Mouse (Mus musculus) embryo, embryonic 10.5 days (tissue): ENCODE measurements around the gene Gmeb1.
"Not testable (repeated sequence)": the region's sequence is repeated elsewhere in the genome, so short reads cannot be mapped to it uniquely, and the experiment has no call there.

Experiments
- DNase-seq: peaks from one replicate; pipeline ENCODE4 v3.0.0-alpha.2; 2015; ENCODE audit warnings: low spot score

The Gmeb1 gene

DNA sequence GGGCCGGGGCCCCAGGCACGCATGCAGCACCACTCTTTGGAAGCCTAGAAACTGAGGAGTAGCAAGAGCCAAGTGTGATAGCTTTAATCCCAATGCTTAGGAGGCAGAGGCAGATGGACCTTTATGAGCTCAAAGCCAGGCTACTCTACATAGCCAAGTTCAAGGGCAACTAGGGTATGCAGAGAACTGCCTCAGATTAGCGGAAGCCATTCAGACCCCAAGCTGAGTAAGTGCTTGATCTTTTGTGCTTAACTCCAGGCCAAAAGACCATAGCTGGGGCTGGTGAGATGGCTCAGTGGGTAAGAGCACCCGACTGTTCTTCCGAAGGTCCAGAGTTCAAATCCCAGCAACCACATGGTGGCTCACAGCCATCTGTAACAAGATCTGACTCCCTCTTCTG is 39.4 kb downstream of the Gmeb1 start:
- DNase-seq: not testable (repeated sequence)

DNA sequence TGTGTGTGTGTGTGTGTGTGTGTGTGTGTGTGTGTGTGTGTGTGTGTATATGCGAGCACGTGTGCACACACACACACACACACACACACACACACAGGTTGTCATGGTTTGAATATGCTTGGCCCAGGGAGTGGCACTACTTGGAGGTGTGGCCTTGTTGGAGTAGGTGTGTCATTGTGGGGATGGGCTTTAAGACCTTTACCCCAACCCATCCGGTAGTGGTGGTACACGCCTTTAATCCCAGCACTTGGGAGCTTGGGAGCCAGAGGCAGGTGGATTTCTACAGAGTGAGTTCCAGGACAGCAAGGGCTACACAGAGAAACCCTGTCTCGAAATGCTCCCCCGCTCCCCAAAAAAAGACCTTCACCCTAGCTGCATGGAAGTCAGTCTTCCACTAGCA is 43.0 kb downstream of the Gmeb1 start:
- DNase-seq: not testable (repeated sequence)

DNA sequence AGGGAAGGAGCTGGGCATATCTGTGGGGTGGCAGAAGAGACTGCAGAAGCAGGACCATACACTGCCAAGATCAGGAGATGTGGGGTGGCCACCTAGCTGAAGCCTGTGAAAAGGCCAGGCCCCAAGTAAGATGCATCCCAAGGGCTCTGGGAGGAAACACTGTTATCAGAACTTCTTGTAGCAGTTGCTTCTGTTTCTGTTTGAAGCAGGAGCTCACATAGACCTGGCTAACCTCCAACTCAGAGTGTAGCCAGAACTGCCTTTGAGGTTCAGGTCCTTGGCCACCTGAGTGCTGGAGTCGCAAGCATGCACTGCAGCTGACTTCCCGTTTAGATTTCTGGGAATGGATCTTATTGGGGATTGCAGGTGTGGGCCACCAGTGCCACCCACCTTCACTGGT is 43.6 kb downstream of the Gmeb1 start:
- DNase-seq: no peak

DNA sequence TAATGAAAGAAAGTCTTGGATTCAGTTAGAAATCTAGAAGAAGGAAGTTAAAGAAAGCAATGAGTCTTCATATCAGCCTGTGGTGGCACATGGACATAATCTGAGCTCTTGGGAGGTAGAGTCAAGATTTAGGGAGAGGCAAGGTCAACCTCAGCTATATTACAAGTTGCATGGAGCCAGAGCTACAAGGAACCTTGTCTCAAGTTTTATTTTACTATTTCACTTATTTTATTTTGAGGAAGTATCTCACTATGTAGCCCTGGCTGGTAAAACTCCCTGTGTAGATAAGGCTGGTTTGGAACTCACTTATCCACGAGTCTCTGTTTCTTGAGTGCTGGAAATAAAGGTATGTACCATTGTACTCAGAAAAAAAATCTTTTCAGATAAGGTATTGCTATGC is 44.8 kb downstream of the Gmeb1 start:
- no peak for DNase-seq

DNA sequence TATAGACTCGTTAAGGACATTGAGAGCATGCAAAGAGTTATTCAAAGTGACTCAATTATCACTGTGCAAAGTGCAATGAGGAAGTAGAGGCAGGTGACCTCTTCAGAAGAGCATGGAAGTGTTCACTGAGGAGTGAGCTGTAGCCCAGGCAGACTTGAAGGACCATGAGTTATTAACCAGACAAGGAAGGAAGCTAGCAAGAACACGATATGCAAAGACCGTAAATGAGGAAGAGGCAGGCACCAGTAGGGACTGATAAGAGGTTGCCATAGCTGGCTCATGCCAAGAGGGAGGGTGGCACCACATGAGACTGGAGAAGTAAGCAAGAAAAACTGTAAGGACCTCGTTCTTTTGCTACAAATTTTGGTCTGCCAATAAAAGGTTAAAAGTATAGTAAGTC is 46.6 kb downstream of the Gmeb1 start:
- DNase-seq: no peak

DNA sequence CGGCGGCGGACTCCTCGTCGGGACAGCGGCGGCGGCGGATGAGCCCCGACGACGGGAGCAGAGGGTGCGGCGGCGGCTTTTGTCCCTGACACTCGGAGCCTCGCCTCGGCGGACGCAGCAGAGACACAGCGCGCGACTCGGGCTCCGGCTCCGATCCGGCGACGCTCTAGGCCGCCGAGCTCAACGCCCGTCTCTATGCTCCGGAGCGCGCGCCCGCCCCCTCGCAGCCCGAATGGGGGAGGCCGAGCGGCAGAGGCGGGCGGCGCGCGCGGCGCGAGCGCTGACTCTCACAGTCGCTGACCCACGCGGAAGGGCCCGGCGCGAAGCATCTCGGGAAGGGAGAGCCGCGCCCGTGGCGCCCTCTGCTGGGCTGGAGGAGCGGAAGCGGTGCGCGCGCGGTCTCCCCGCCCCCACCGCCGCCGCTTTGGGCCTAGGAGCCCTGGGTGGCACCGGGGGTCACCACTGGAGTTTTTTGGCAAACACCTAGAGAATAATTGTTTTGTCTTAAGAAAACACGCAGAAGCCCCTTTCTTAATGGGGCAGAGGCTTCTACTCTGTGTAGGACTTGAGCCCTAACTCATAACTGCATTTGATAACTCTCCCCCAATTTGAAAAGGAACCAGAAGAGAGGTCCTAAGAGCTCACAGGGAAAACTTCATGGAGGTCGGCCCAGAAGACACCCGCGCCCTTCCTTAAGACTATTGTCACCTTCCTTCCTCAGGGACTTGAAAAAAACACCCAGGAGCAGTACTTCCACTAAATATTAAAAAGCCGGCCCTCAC is 49.3 kb downstream of the Gmeb1 start, which contains the start of gene Ythdf2:
TSS of gene Ythdf2 (minus strand) at position 351 of the 782 bp plus-strand sequence.
- peak; percentile 98 for DNase-seq

DNA sequence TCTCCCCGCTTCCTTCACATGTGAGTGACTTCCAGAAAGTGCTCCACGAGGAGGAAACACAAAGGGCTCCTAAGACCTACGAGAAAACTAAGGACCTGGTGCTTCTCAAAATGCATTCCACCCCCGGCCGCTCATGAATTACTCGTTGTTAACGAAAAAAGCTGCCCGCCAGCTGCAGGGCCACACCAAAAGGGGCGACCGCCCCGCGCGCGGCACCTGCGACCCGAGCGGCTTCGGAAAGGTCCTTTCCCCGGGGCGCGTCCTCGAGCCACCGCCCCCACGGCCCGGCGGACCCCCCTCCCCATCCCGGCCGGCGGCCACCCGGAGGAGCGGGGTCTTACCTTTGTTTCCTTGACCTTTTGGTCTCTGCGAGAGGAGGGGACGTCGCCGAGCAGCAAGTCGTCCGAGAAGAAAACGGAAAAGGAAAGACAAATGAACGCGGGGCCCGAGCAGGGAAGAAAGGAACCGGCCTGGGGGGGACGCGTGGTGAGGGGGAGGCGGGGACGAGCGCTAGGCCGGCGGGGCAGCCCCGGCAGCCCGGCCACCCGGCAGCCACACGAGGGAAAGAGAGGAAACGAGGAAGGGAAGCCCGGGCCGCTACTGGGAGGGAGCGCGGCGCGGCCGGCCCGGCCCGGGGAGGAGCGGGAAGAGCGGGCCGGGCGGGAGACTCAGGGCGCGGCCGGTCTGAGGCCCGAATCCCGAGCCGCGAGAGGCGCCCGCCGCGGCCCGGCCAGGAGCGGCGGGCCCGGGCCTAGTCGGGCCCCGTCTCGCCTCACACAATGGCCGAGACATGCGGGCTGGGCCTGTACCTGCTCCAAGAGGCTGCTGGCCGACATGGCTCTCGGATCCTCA is 50.1 kb downstream of the Gmeb1 start:
- peak; percentile 45 for DNase-seq

DNA sequence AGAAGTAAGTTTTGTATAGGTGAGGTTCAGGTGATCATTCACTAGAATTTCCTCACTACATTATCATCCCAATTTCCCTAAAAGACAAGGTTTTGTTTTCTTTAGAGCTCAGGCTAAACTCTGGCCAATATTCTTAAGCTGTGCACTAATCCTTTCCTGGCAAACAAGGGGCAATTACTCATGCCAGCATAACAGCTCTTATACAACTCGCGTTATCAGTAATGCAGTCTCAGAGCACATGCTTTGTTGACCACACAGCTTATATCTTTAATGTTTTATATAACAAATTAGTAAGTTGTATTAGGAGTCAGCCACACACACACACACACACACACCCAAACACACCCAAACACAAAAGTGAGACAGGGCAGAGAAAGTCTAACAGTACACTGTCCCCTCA is 51.1 kb downstream of the Gmeb1 start:
- DNase-seq: no peak

DNA sequence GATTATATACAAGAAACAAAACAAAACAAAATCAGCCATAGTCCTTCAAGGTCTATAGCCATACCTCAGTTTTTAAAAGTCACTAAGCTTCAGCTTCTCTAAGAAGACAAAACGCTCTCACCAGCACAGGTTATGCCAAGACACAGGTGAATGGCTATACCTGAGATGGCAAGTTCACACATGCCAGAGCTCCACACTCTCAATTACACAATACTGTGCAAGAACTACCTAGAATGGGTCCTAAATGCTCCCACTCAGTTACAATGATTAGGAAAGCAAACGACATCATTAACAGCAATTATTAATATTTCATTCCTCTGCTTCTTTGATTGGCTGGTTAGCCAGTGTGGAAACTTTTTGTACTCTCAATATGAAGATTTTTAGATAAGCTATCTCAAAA is 52.1 kb downstream of the Gmeb1 start:
- no peak for DNase-seq

DNA sequence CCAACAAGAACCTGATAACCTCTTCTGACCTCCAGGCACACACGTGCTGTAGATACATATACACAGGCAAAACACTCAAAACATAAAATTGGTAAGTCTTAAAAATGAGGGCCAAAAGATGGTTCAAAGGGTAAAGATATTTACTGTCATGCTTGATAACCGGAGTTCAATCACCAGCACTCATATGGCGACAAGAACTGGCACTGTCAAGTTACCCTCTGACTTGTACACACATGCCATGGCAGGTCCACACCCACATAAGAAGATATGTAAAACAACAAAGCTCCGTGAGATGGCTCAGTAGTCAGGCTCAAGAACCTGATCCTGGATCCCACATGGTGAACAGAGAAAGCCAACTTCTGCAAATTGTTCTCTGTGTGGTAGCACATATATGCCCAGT is 54.1 kb downstream of the Gmeb1 start:
- DNase-seq: no peak

DNA sequence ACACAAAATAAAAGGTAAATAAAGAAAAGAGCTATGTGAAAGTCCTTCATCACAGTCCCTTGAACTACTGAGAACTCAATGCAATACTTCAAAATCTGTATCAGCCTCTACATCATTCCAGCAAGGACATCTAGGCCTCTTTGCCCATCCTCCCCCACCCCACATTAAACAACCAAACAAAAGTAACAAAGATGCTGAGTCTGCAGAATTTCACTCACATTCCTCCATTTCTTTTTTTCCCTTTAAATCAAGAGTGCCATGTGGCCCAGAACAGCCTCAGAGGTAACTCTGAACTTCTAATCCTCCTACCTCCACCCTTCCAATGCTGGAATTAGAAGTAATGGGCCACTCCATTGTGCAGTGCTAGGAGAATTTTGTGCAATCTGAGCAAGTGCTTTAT is 62.6 kb downstream of the Gmeb1 start:
- DNase-seq: no peak

DNA sequence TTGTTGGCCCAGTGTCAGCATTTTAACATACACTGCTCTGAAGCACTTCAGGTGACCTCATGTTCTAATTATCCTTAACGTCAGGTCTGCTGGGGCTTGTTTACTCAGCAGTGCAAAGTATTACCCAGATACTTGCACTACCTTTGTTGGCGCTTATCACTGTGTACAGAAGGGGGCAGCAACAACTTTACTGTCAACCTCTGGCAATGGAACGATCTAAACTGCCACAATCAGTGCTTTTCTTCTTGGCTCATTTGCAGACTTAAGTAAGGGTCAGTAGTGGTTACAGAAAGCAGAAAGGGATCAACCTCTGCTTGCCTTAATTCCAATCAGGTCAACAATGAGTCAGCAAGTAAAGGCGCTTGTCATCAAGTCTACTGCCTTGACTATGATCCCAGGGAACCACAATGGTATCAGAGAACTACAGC is 63.1 kb downstream of the Gmeb1 start:
- no peak for DNase-seq

DNA sequence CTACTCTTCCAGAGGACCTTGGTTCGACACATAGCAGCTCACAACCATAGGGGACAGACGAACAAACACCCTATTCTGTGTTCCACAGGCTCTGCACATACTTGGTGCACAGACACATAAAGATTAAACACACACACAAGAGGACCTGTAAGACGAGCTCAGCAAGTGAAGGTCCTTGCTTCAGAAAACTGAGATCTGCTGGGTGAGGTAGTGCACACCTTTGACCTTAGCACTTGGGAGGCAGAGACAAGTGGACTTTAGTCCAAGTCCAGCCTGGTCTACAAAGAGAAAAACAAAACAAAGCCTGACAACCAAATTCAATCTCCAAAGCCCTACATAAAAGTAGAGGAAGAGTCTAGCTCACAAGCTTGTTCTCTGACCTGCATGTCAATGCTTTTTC is 66.4 kb downstream of the Gmeb1 start:
- no peak for DNase-seq

DNA sequence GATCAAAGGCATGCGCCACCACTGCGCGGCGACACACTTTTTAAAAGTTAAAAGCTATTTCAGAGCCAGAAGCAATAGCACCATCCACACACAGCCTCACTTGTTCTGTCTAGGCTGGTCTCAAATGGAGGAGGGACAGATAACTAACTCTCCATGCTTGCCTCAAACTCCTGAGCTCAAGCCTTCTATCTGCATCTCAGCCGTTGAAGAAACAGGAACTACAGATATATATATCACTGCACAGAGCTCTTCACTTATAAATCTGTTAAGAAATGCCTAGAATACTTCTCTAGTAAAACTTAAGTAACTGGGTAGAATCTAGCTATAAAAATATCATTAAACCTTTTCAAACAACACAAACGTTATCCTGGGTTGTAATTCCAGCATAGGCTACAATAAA is 67.0 kb downstream of the Gmeb1 start:
- DNase-seq: no peak

DNA sequence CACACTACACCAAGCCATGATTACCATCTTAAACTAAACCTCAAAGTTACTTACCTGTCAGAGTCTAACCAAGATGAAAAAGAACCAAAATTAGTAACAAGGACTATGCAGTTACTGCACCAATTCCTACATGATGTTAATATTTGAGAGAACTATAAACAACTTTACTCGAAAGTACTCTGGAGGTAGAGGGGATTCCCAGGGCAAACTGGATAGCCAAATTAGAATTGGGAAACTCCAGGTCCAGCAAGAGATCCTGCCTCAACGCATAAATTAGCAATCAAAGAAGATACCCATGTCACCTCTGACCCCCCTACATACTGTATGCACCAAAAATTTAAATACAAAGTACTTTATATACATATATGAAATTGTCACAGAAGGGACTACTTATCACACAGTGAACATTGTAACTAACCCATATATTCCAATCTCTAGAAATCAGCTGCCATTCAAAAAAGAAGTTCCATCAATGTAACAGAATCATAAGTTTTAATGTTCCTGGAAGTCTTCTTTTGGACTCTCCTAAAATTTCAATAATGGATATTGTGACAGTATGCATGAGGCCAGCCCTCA is 73.5 kb downstream of the Gmeb1 start:
- DNase-seq: no peak

DNA sequence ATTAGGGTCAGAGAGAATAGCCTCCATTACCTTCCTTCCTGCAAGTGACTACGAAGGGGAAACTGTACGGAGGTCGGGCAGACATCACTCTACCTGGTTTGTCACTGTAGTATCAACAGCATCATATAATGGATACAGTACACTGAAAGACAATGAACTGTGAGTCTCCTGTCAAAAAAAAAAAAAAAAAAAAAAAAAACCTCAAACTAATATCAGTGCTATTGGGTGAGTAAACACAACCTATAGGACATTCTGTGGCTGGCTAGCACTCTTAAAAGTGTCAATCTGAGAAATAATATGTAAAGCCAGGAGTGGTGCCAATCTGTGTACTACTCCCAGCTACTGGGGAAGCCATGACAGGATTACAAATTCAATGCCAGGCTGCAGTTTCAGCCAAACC is 78.2 kb downstream of the Gmeb1 start:
- DNase-seq: no peak

DNA sequence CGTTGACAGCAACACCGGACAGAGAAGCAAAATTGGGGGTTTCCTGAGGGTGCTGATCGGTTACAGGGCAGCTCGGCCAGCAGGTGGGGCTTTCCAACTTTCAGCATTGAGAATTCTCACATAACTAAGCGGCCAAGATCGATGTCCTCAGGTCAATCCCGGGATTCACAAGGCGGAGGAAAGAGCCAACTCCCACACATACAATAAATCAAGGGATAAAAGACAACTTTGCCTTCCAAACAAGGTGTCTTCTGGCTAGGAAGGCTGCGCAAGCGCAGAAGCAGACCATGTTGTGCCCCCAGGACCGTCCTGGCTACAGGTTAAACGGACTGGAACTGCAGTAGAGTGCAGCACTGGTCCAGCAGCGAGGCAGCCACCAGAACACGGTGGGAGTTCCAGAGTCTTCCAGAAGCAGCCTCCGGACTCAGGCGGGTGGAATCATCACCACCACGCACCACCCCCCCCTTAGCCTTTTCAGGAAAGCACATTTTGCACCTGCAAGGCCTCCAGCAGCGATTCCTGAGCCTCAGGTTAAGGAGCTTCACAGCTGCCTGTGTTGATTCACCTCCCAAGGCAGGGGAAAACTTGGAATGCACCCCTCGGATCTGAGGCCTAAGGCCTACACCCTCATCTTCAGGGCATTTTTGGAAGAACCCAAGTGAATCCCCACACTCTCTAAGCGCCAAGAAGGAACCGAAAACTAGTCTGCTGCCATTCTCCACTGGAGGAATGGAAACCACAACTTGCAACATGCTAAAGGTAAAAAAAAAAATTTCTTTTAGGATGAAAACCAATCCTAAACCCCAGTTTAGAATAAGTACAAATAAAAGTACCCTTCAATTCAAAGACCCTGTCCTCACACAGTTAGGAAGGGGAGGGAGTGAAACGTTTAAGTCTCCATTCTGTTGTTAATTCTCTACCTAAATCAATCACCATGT is 79.4 kb downstream of the Gmeb1 start:
- DNase-seq: peak; percentile 44

DNA sequence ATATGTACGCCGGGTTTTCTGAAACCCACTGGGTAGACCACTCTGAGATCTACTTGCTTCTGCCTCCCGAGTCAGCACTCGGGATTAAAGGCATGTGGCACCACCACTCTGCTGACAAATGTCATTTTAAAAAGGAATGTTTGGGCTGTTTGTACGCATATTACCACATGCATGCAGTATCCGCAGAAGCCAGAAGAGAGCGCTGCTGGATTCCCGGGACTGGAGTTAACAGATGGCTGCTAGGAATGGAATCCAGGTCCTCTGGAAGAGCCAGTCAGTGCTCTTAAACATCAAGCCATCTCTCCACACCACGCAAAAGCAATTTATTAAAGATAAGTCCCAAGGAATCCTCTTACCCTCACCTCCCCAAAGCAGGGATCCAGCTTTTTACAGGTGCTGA is 80.7 kb downstream of the Gmeb1 start:
- DNase-seq: peak; percentile 71

DNA sequence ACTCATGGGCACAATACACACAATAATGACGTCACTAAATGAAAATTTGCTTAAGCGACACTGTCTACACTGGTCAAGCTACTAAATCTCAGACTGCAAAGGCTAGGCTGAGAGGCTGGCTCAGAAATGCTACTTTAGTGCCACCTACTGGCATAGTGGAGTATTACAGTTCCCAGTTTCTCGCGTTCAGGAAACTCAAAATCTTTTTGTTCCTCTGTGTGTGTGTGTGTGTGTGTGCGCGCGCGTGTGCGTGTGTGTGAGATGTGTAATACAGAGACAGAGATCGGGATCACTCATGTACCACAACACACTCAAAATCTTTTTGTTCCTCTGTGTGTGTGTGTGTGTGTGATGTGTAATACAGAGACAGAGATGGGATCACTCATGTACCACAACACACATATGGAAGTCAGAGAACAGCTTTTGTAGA is 82.8 kb downstream of the Gmeb1 start:
- DNase-seq: peak; percentile 93

DNA sequence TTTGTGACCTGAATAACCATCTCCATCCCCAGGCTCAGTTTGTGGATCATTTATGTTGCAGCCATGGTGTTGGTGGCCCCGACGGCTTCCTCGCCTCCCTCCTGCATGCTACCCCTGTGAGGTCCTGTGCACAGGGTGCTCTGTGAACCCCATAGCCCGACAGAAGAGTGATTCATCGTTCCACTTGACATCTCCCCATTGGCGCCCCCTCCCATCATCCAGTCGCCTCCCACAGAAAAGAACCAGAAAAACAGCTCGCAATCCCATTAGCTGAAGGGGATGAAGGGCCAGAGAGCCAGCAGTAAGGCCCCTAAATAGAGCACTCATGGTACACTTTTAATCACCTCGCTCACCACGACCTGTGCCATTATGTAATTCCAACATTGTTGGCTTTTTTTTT is 84.9 kb downstream of the Gmeb1 start:
- DNase-seq: no peak
